Mouse (Mus musculus) myocyte (in vitro differentiated cells): ENCODE data around the gene Gm20388. TPM values are rescaled to one million over a fixed set of nuclear protein-coding genes. Genes with fewer than 3 reads are reported as not detected.

Experiments used
- H3K27me3 ChIP-seq: one replicate; pipeline ENCODE4 v1.6.1; 2011; ENCODE audit not compliant: control insufficient read depth, insufficient read depth, insufficient read length
- H3K36me3 ChIP-seq: one replicate; pipeline ENCODE4 v1.6.1; 2011; ENCODE audit not compliant: control insufficient read depth, insufficient read depth
- H3K4me2 ChIP-seq: one replicate; pipeline ENCODE4 v1.6.1; 2011; ENCODE audit warnings: low read depth, control low read depth
- H3K4me3 ChIP-seq: one replicate; pipeline ENCODE4 v1.5.1; 2011; ENCODE audit warnings: mild to moderate bottlenecking, control low read depth, moderate library complexity
- H3K79me2 ChIP-seq: one replicate; pipeline ENCODE4 v1.6.1; 2011; ENCODE audit not compliant: control insufficient read depth, insufficient read depth
- H3ac ChIP-seq: one replicate; pipeline ENCODE4 v1.6.1; 2011; ENCODE audit not compliant: control insufficient read depth, insufficient read length
- CEBPB ChIP-seq: IDR thresholded peaks from 2 replicates; pipeline ENCODE4 v1.6.1; 2011; ENCODE audit warnings: mild to moderate bottlenecking, moderate library complexity; ENCODE audit not compliant: poor library complexity, insufficient read depth, severe bottlenecking
- E2F4 ChIP-seq: IDR thresholded peaks from one replicate; pipeline ENCODE4 v1.6.1; 2011; ENCODE audit warnings: mild to moderate bottlenecking, control low read depth, moderate library complexity; ENCODE audit not compliant: insufficient read depth
- MAX ChIP-seq: IDR thresholded peaks from one replicate; pipeline ENCODE4 v1.6.1; 2011; ENCODE audit warnings: low read depth, mild to moderate bottlenecking, control low read depth
- MYOD1 ChIP-seq, 3 experiments: IDR thresholded peaks; one replicate each; pipeline ENCODE4 v1.6.1; 2011; ENCODE audit warnings: control low read depth in 2 of 3, low read depth in 2 of 3, mild to moderate bottlenecking in 2 of 3, moderate library complexity in 1 of 3; ENCODE audit not compliant: insufficient read length in 2 of 3, control insufficient read depth in 1 of 3
- MYOG ChIP-seq, 3 experiments: IDR thresholded peaks; one replicate each; pipeline ENCODE4 v1.6.1; 2011; ENCODE audit warnings: control low read depth in 2 of 3, low read depth in 2 of 3, mild to moderate bottlenecking in 2 of 3; ENCODE audit not compliant: insufficient read length in 2 of 3, control insufficient read depth in 1 of 3, insufficient read depth in 1 of 3
- POLR2A ChIP-seq: IDR thresholded peaks from one replicate; pipeline ENCODE4 v1.6.1; 2011; ENCODE audit warnings: low read depth, mild to moderate bottlenecking, control low read depth, moderate library complexity; ENCODE audit not compliant: insufficient read length
- POLR2AphosphoS2 ChIP-seq: IDR thresholded peaks from one replicate; pipeline ENCODE4 v1.6.1; 2011; ENCODE audit warnings: low read depth, control low read depth; ENCODE audit not compliant: insufficient read length
- REST ChIP-seq: IDR thresholded peaks from one replicate; pipeline ENCODE4 v1.6.1; 2011; ENCODE audit warnings: mild to moderate bottlenecking, control low read depth, moderate library complexity; ENCODE audit not compliant: insufficient read depth, insufficient read length
- SRF ChIP-seq: IDR thresholded peaks from one replicate; pipeline ENCODE4 v1.6.1; 2011; ENCODE audit warnings: low read depth; ENCODE audit not compliant: control insufficient read depth, insufficient read length
- TCF12 ChIP-seq: IDR thresholded peaks from one replicate; pipeline ENCODE4 v1.6.1; 2011; ENCODE audit warnings: mild to moderate bottlenecking, control low read depth; ENCODE audit not compliant: poor library complexity, insufficient read depth, severe bottlenecking
- TCF3 ChIP-seq: IDR thresholded peaks from one replicate; pipeline ENCODE4 v1.6.1; 2011; ENCODE audit warnings: low read depth, control low read depth; ENCODE audit not compliant: insufficient read length
- USF1 ChIP-seq: IDR thresholded peaks from one replicate; pipeline ENCODE4 v1.6.1; 2011; ENCODE audit warnings: low read depth, mild to moderate bottlenecking, control low read depth, moderate library complexity
- polyA plus RNA-seq: library from polyadenylated mRNA; unstranded; fragments of >200 nt; fragmentation: generic; extraction: Trizol; gene quantifications from one replicate; pipeline ENCODE4 v1.2.1, GENCODE M21; 2012; ENCODE audit warnings: missing spikeins

The Gm20388 gene
- polyA plus RNA-seq, 1 experiment, result 15.3 TPM

GRCm38 (mm10) chr8:120143911-120144651 lies 233.4 kb downstream of the Gm20388 start:
- no peaks in the 10 kb centered on the region for H3K79me2 ChIP-seq
- H3K4me3 ChIP-seq, result no peak overlapping the region
- no peak overlapping the region for H3ac ChIP-seq
- TF ChIP-seq MYOD1 (IDR thresholded peaks at IDR 0.05; ENCODE audit: control insufficient read depth in 1 of 3, insufficient read length in 2 of 3, low read depth in 2 of 3) (peak in 2 of 3 experiments; percentile 69 to 73), MAX (no peak), POLR2AphosphoS2 (no peak), MYOG (IDR thresholded peaks at IDR 0.05; ENCODE audit: control insufficient read depth in 1 of 3, insufficient read depth in 1 of 3, insufficient read length in 2 of 3, low read depth in 2 of 3) (peak in 2 of 3 experiments; percentile 66 to 78), REST (no peak), TCF3 (no peak), CEBPB (no peak), TCF12 (peak; percentile 19), USF1 (no peak), POLR2A (no peak), E2F4 (no peak)
- H3K27me3 ChIP-seq, result no peaks in the 10 kb centered on the region
- peak overlapping the region; percentile 46 for H3K4me2 ChIP-seq
- H3K36me3 ChIP-seq, result no peaks in the 10 kb centered on the region

GRCm38 (mm10) chr8:120144652-120145301 lies 234.1 kb downstream of the Gm20388 start:
- no peak overlapping the region for H3K4me3 ChIP-seq
- no peaks in the 10 kb centered on the region for H3K36me3 ChIP-seq
- H3K27me3 ChIP-seq, result no peaks in the 10 kb centered on the region
- H3ac ChIP-seq, result no peak overlapping the region
- TF ChIP-seq POLR2A, result no peak
- TF ChIP-seq TCF12, result no peak
- TF ChIP-seq MYOG (IDR thresholded peaks at IDR 0.05; ENCODE audit: control insufficient read depth in 1 of 3, insufficient read depth in 1 of 3, insufficient read length in 2 of 3, low read depth in 2 of 3), result no peak
- TF ChIP-seq MAX, result no peak
- TF ChIP-seq USF1, result no peak
- no peak for TF ChIP-seq SRF
- no peak for TF ChIP-seq E2F4
- TF ChIP-seq CEBPB, result no peak
- no peak for TF ChIP-seq TCF3
- TF ChIP-seq POLR2AphosphoS2, result no peak
- TF ChIP-seq MYOD1 (IDR thresholded peaks at IDR 0.05; ENCODE audit: control insufficient read depth in 1 of 3, insufficient read length in 2 of 3, low read depth in 2 of 3), result no peak
- no peak for TF ChIP-seq REST
- H3K79me2 ChIP-seq, result no peaks in the 10 kb centered on the region
- H3K4me2 ChIP-seq, result no peak overlapping the region

- Histone ChIP-seq H3K79me2 (no peaks in the 10 kb centered on the region), H3K4me3 (no peak overlapping the region), H3K4me2 (no peak overlapping the region), H3K36me3 (no peaks in the 10 kb centered on the region), H3ac (no peak overlapping the region), H3K27me3 (no peaks in the 10 kb centered on the region)
- TF ChIP-seq REST, result no peak
- no peak for TF ChIP-seq USF1
Observed at GRCm38 (mm10) chr8:120146051-120146450, 235.4 kb downstream of the Gm20388 start.

- Histone ChIP-seq H3K4me2 (peak overlapping the region; percentile 22), H3K36me3 (no peaks in the 10 kb centered on the region), H3ac (no peak overlapping the region), H3K79me2 (no peaks in the 10 kb centered on the region), H3K27me3 (no peaks in the 10 kb centered on the region), H3K4me3 (no peak overlapping the region)
- TF ChIP-seq TCF12 (peak; percentile 69), TCF3 (peak; percentile 95), MYOG (IDR thresholded peaks at IDR 0.05; ENCODE audit: control insufficient read depth in 1 of 3, insufficient read depth in 1 of 3, insufficient read length in 2 of 3, low read depth in 2 of 3) (peak in 2 of 3 experiments; percentile 91 to 92), CEBPB (no peak), POLR2A (no peak), MYOD1 (IDR thresholded peaks at IDR 0.05; ENCODE audit: control insufficient read depth in 1 of 3, insufficient read length in 2 of 3, low read depth in 2 of 3) (peak in 2 of 3 experiments; percentile 99), MAX (no peak), POLR2AphosphoS2 (no peak), SRF (no peak), REST (no peak), USF1 (no peak), E2F4 (no peak)
Observed at GRCm38 (mm10) chr8:120150028-120150427, 239.4 kb downstream of the Gm20388 start.

GRCm38 (mm10) chr8:120151151-120151550 lies 240.5 kb downstream of the Gm20388 start:
- no peaks in the 10 kb centered on the region for H3K27me3 ChIP-seq
- TF ChIP-seq MYOG (IDR thresholded peaks at IDR 0.05; ENCODE audit: control insufficient read depth in 1 of 3, insufficient read depth in 1 of 3, insufficient read length in 2 of 3, low read depth in 2 of 3), result peak in 1 of 3 experiments; percentile 5
- peak in 1 of 3 experiments; percentile 34 for TF ChIP-seq MYOD1 (IDR thresholded peaks at IDR 0.05; ENCODE audit: control insufficient read depth in 1 of 3, insufficient read length in 2 of 3, low read depth in 2 of 3)
- TF ChIP-seq SRF, result no peak
- H3K79me2 ChIP-seq, result no peaks in the 10 kb centered on the region
- peak overlapping the region; percentile 80 for H3K4me2 ChIP-seq
- no peaks in the 10 kb centered on the region for H3K36me3 ChIP-seq
- H3ac ChIP-seq, result no peak overlapping the region
- H3K4me3 ChIP-seq, result no peak overlapping the region
